Mouse (Mus musculus) forebrain, embryonic 14.5 days (tissue): ENCODE results near the gene Eif2b1. TPM values are rescaled to one million over a fixed set of nuclear protein-coding genes. Genes with fewer than 3 reads are reported as not detected.
A peak's percentile ranks its signal among the peaks of the same experiment; 100 is the strongest.

Experiments used
- ATAC-seq: fragments of 200-750 bp; cut with Nextera tagmentation; 2 replicates; pipeline ENCODE4 v1.8.0; 2017; ENCODE audit warnings: mild to moderate bottlenecking, moderate library complexity
- DNase-seq: peaks from one replicate; pipeline ENCODE4 v3.0.0-alpha.2; 2015; ENCODE audit warnings: low spot score
- H3K27ac ChIP-seq: fragments of 300-500 bp; sonication (generic); 2 replicates; pipeline ENCODE4 v1.5.1; 2014; ENCODE audit warnings: low read depth, mild to moderate bottlenecking, control low read depth, low read length, moderate library complexity
- H3K27me3 ChIP-seq: fragments of 300-500 bp; sonication (generic); replicated peaks from 2 replicates; pipeline ENCODE4 v1.6.1; 2014; ENCODE audit warnings: low read length, control low read depth, mixed read lengths; ENCODE audit not compliant: control insufficient read depth, insufficient read depth
- H3K36me3 ChIP-seq: fragments of 300-500 bp; sonication (generic); 2 replicates; pipeline ENCODE4 v1.6.1; 2014; ENCODE audit warnings: low read length, control low read depth; ENCODE audit not compliant: control insufficient read depth, insufficient read depth
- H3K4me1 ChIP-seq: fragments of 300-500 bp; sonication (generic); 2 replicates; pipeline ENCODE4 v1.6.1; 2014; ENCODE audit warnings: antibody characterized with exemption, low read length, control low read depth; ENCODE audit not compliant: control insufficient read depth, insufficient read depth
- H3K4me2 ChIP-seq: fragments of 300-500 bp; sonication (generic); 2 replicates; pipeline ENCODE4 v1.6.1; 2014; ENCODE audit warnings: mild to moderate bottlenecking, control low read depth, low read length
- H3K4me3 ChIP-seq: fragments of 300-500 bp; sonication (generic); 2 replicates; pipeline ENCODE4 v1.5.1; 2014; ENCODE audit warnings: low read depth, low read length, control low read depth
- H3K9ac ChIP-seq: fragments of 300-500 bp; sonication (generic); 2 replicates; pipeline ENCODE4 v1.6.1; 2014; ENCODE audit warnings: mild to moderate bottlenecking, low read length, control low read depth, moderate library complexity
- H3K9me3 ChIP-seq: fragments of 300-500 bp; sonication (generic); replicated peaks from 2 replicates; pipeline ENCODE4 v1.6.1; 2016; ENCODE audit warnings: low read length, control low read depth, mixed read lengths; ENCODE audit not compliant: control insufficient read depth
- WGBS: fragments of 180-500 bp; shearing (Covaris S2); extraction: QIAGEN DNeasy Blood & Tissue Kit; methylation state at CpG from one replicate; pipeline ENCODE4 v1.1.7; 2014; 5-methylcytosine and 5-hydroxymethylcytosine counted together
- polyA plus RNA-seq: library from polyadenylated mRNA; unstranded; fragments of >200 nt; fragmentation: Nextera tagmentation; extraction: Ambion mirVana; gene quantifications from 2 replicates; pipeline ENCODE4 v1.2.1, GENCODE M21; 2014

The Eif2b1 gene
- polyA plus RNA-seq, 1 experiment from 2014 or later: 79.9 TPM

GRCm38 (mm10) chr5:124538813-124539792, 39.8 kb downstream of the Eif2b1 start:
- Histone ChIP-seq H3K27me3 (no peaks in the 10 kb centered on the region), H3K27ac (no peak overlapping the region), H3K4me3 (no peak overlapping the region), H3K9ac (no peak overlapping the region), H3K36me3 (peaks cover 19% of the 10 kb centered on the region), H3K4me2 (no peak overlapping the region), H3K4me1 (peaks cover 12% of the 10 kb centered on the region), H3K9me3 (no peaks in the 10 kb centered on the region)
- ATAC-seq: no peak
- peak; percentile 51 for DNase-seq
- WGBS: 72% methylated on average over 15 of the region's 16 CpGs

GRCm38 (mm10) chr5:124536776-124537175, 42.2 kb downstream of the Eif2b1 start:
- H3K27me3 ChIP-seq: no peaks in the 10 kb centered on the region
- no peak overlapping the region for H3K27ac ChIP-seq
- H3K4me2 ChIP-seq: 0 out of 2 replicates have a peak overlapping the region, but pooled peaks have one; percentile 16
- WGBS: 2% methylated on average over 14 of the region's 17 CpGs
- peaks cover 3% of the 10 kb centered on the region for H3K4me1 ChIP-seq
- DNase-seq (no peak), ATAC-seq (no peak)
- H3K36me3 ChIP-seq: no peaks in the 10 kb centered on the region
- H3K4me3 ChIP-seq: peak overlapping the region; percentile 8; the same call in 1 of the 2 replicates
- H3K9me3 ChIP-seq: no peaks in the 10 kb centered on the region
- H3K9ac ChIP-seq: peak overlapping the region; percentile 29; the same call in 1 of the 2 replicates

- peaks cover 6% of the 10 kb centered on the region; the same call in 1 of the 2 replicates for H3K4me1 ChIP-seq
- H3K27ac ChIP-seq: no peak overlapping the region
- no peaks in the 10 kb centered on the region for H3K36me3 ChIP-seq
- H3K4me3 ChIP-seq: no peak overlapping the region
- DNase-seq (no peak), ATAC-seq (no peak)
- H3K27me3 ChIP-seq: no peaks in the 10 kb centered on the region
- H3K9ac ChIP-seq: no peak overlapping the region
- no peak overlapping the region for H3K4me2 ChIP-seq
- no peaks in the 10 kb centered on the region for H3K9me3 ChIP-seq
- 76% methylated on average over 5 of the region's 5 CpGs for WGBS
Measured at GRCm38 (mm10) chr5:124535016-124535415, 43.9 kb downstream of the Eif2b1 start.

GRCm38 (mm10) chr5:124532451-124532850, 46.5 kb downstream of the Eif2b1 start:
- Histone ChIP-seq H3K27me3 (no peaks in the 10 kb centered on the region), H3K4me3 (no peak overlapping the region), H3K4me1 (peaks cover 6% of the 10 kb centered on the region; the same call in 1 of the 2 replicates), H3K9ac (no peak overlapping the region), H3K4me2 (no peak overlapping the region), H3K27ac (no peak overlapping the region), H3K36me3 (no peaks in the 10 kb centered on the region), H3K9me3 (no peaks in the 10 kb centered on the region)
- 28% methylated on average over 7 of the region's 7 CpGs for WGBS
- ATAC-seq: no peak
- DNase-seq: no peak

GRCm38 (mm10) chr5:124531583-124531930, 47.4 kb downstream of the Eif2b1 start:
- 10% methylated on average over 14 of the region's 14 CpGs for WGBS
- peak overlapping the region; percentile 60 for H3K4me2 ChIP-seq
- H3K27ac ChIP-seq: peak overlapping the region; percentile 60; the same call in 1 of the 2 replicates
- DNase-seq (no peak), ATAC-seq (no peak)
- no peaks in the 10 kb centered on the region for H3K27me3 ChIP-seq
- H3K4me1 ChIP-seq: peaks cover 6% of the 10 kb centered on the region; the same call in 1 of the 2 replicates
- H3K9ac ChIP-seq: peak overlapping the region; percentile 81
- no peaks in the 10 kb centered on the region for H3K9me3 ChIP-seq
- H3K36me3 ChIP-seq: no peaks in the 10 kb centered on the region
- H3K4me3 ChIP-seq: peak overlapping the region; percentile 72

DNA sequence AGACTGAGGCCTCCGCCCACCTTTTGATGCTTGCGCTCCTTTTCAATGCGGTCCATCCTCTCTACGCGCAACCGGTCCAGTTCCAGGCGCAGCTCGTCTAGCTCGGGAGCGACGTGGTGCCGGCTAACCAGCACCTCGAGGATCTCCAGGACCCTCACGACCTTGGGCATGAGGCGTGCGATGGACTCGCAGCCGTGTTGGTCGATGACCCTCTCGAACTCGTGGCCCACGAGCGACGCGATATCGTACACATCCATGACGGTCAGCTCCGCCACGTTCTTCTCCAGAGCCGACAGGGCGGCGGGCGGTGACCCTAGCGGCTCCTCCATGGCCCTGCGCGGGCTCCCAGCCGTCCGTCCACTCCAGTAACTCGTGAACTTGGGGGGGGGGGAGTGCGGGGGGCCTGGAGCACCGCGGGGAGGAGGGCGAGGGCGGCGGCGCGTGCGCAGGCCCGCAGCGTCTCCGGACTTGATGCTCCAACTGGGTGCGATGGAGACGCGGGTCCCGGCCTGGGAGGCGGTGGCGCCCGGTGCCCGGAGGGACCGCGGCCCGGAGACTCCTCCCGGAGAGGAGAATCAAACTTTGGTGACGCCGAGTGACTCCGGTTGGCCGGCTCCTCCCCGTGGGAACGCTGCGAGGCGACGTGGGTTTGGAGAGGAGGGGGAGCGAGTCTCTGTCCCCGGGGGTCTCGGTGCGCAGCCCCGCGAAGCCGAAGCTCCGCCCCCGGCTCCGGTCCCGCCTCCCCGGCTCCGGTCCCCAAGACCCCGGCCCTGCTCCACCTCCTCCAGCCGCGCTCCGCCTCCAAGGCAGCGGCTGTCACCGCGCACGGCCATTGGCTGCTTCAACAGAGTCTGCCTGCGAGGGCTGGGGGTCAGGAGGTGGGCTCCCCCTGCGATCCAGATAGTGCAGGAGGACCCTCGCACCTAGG, 48.0 kb downstream of the Eif2b1 start, which contains the start of gene Rilpl1:
Gene Rilpl1 (minus strand): TSS at position 737 of the 928 bp plus-strand sequence.
- Histone ChIP-seq H3K9ac (peak within 1 kb of the TSS; percentile 81), H3K36me3 (no peaks in the 10 kb centered on the region), H3K27me3 (no peaks in the 10 kb centered on the region), H3K4me1 (peaks cover 6% of the 10 kb centered on the region; the same call in 1 of the 2 replicates), H3K9me3 (no peaks in the 10 kb centered on the region), H3K4me3 (peak within 1 kb of the TSS; percentile 72), H3K27ac (peak within 1 kb of the TSS; percentile 60; the same call in 1 of the 2 replicates), H3K4me2 (peak within 1 kb of the TSS; percentile 60)
- ATAC-seq: peak; percentile 95
- under 1% methylated on average over 84 of the region's 96 CpGs for WGBS
- peak; percentile 91 for DNase-seq

GRCm38 (mm10) chr5:124529697-124530096, 49.2 kb downstream of the Eif2b1 start:
- Histone ChIP-seq H3K9me3 (no peaks in the 10 kb centered on the region), H3K4me2 (peak overlapping the region; percentile 60), H3K4me3 (peak overlapping the region; percentile 72; the same call in 1 of the 2 replicates), H3K4me1 (peaks cover 6% of the 10 kb centered on the region; the same call in 1 of the 2 replicates), H3K27ac (0 out of 2 replicates have a peak overlapping the region, but pooled peaks have one; percentile 18), H3K27me3 (no peaks in the 10 kb centered on the region), H3K9ac (peak overlapping the region; percentile 81; the same call in 1 of the 2 replicates), H3K36me3 (no peaks in the 10 kb centered on the region)
- DNase-seq (no peak), ATAC-seq (no peak)
- WGBS: 71% methylated on average over 8 of the region's 8 CpGs

- no peak for DNase-seq
- H3K9ac ChIP-seq: peak overlapping the region; percentile 32
- peaks cover 6% of the 10 kb centered on the region; the same call in 1 of the 2 replicates for H3K4me1 ChIP-seq
- WGBS: 49% methylated on average over 8 of the region's 8 CpGs
- peak overlapping the region; percentile 60 for H3K4me2 ChIP-seq
- no peaks in the 10 kb centered on the region for H3K9me3 ChIP-seq
- no peaks in the 10 kb centered on the region for H3K36me3 ChIP-seq
- H3K4me3 ChIP-seq: 0 out of 2 replicates have a peak overlapping the region, but pooled peaks have one; percentile 72
- H3K27ac ChIP-seq: 0 out of 2 replicates have a peak overlapping the region, but pooled peaks have one; percentile 18
- no peak for ATAC-seq
- no peaks in the 10 kb centered on the region for H3K27me3 ChIP-seq
Measured at GRCm38 (mm10) chr5:124529191-124529651, 49.7 kb downstream of the Eif2b1 start.
